Mouse (Mus musculus) neural tube, embryonic 12.5 days (tissue): ENCODE measurements at regions not wholly inside any gene's neighbourhood (a gene's known extent, or its start where the extent isn't known, plus 50 kb on each side); places are given as distances from the start of the nearest gene placed in this dataset.
A peak's percentile ranks its signal among the peaks of the same experiment; 100 is the strongest.

Experiments used
- ATAC-seq: fragments of 200-750 bp; cut with Nextera tagmentation; 2 replicates; pipeline ENCODE4 v1.8.0; 2017; ENCODE audit warnings: low read depth, mild to moderate bottlenecking, moderate TSS enrichment, moderate library complexity; ENCODE audit not compliant: low FRiP score
- H3K27ac ChIP-seq: fragments of 300-500 bp; sonication (generic); 2 replicates; pipeline ENCODE4 v1.5.1; 2016
- H3K27me3 ChIP-seq: fragments of 300-500 bp; sonication (generic); replicated peaks from 2 replicates; pipeline ENCODE4 v1.6.1; 2016; ENCODE audit warnings: mild to moderate bottlenecking
- H3K36me3 ChIP-seq: fragments of 300-500 bp; sonication (generic); 2 replicates; pipeline ENCODE4 v1.6.1; 2016; ENCODE audit warnings: mild to moderate bottlenecking
- H3K4me1 ChIP-seq: fragments of 300-500 bp; sonication (generic); 2 replicates; pipeline ENCODE4 v1.6.1; 2016
- H3K4me2 ChIP-seq: fragments of 300-500 bp; sonication (generic); replicated peaks from 2 replicates; pipeline ENCODE4 v1.6.1; 2016; ENCODE audit warnings: mild to moderate bottlenecking
- H3K4me3 ChIP-seq: fragments of 300-500 bp; sonication (generic); 2 replicates; pipeline ENCODE4 v1.5.1; 2016
- H3K9ac ChIP-seq: fragments of 300-500 bp; sonication (generic); 2 replicates; pipeline ENCODE4 v1.6.1; 2016; ENCODE audit warnings: mild to moderate bottlenecking
- H3K9me3 ChIP-seq: fragments of 300-500 bp; sonication (generic); 2 replicates; pipeline ENCODE4 v1.6.1; 2016; ENCODE audit warnings: mild to moderate bottlenecking
- WGBS: fragments of 180-500 bp; shearing (Covaris S2); methylation state at CpG from one replicate; pipeline ENCODE4 v1.1.7; 2016; 5-methylcytosine and 5-hydroxymethylcytosine counted together

DNA sequence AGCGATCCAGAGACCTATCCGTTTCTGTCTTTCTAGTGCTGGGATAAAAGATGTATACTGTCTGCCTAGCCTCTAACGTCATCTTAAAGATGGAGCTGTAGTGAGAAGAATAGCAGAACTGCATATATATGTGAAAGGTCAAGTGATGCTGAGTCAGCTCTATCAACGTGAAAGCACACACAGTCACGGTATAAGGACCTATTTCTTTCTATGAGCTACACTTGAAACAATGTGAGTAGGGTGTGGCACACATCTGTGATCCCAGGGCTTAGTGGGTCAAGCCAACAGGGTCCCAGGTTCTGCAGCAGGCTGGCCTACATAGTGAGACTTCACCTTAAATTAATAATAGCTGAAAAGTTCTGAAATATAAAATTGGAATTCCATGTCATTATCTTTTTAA, 106.6 kb upstream of the Zfp648 start:
- no peaks in the 10 kb centered on the region for H3K27me3 ChIP-seq
- WGBS = 88% methylated on average over 5 of the region's 5 CpGs
- no peak overlapping the region for H3K4me2 ChIP-seq
- no peak overlapping the region for H3K9ac ChIP-seq
- no peaks in the 10 kb centered on the region for H3K9me3 ChIP-seq
- ATAC-seq = no peak
- H3K36me3 ChIP-seq = no peaks in the 10 kb centered on the region
- H3K4me3 ChIP-seq = no peak overlapping the region
- no peak overlapping the region for H3K27ac ChIP-seq
- no peaks in the 10 kb centered on the region for H3K4me1 ChIP-seq

DNA sequence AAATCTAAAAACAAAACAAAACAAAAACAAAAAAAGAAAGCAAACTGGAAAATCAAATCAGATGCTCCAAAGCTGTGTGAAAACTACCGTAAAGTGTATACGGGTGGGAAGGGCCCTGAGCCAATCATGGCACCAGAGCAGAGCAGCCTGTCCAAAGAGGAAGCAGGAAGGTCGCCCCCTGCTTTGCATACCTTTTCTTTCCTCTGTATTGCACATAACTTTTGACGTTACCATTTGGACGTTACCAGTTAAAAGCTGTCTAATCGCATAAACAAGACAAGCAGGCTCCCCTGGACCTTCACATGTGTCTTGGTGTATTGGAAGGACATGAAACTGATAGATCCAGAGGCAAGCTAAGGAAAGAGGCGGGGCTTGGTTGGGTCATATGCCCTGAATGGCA, 104.9 kb upstream of the Zfp648 start:
- no peak overlapping the region for H3K4me3 ChIP-seq
- H3K36me3 ChIP-seq = no peaks in the 10 kb centered on the region
- H3K27ac ChIP-seq = no peak overlapping the region
- H3K9ac ChIP-seq = no peak overlapping the region
- 88% methylated on average over 7 of the region's 7 CpGs for WGBS
- H3K4me2 ChIP-seq = no peak overlapping the region
- H3K9me3 ChIP-seq = no peaks in the 10 kb centered on the region
- H3K4me1 ChIP-seq = no peaks in the 10 kb centered on the region
- H3K27me3 ChIP-seq = no peaks in the 10 kb centered on the region
- no peak for ATAC-seq

DNA sequence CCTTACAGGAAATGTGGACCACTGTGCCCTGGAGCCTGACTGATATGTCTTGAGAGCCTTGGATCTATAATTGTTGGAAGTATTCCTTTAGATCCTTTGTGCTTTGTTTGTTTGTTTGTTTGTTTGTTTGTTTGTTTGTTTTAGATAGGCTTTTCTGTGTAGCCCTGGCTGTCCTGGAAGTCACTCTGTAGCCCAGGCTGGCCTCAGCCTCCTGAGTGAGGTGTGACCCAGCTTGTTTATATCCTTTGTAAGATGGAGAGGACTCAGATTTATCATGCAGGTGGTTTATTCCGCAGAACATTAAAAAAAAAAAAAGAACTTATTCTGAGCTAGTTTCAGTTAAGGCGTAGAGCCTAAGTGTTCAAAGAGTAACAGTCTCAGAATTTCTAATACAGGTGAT, 104.1 kb upstream of the Zfp648 start:
- H3K27me3 ChIP-seq = no peaks in the 10 kb centered on the region
- H3K36me3 ChIP-seq = no peaks in the 10 kb centered on the region
- H3K27ac ChIP-seq = no peak overlapping the region
- no peak overlapping the region for H3K4me3 ChIP-seq
- no peak overlapping the region for H3K9ac ChIP-seq
- 98% methylated on average over 2 of the region's 2 CpGs for WGBS
- no peaks in the 10 kb centered on the region for H3K4me1 ChIP-seq
- no peak overlapping the region for H3K4me2 ChIP-seq
- H3K9me3 ChIP-seq = no peaks in the 10 kb centered on the region
- no peak for ATAC-seq

DNA sequence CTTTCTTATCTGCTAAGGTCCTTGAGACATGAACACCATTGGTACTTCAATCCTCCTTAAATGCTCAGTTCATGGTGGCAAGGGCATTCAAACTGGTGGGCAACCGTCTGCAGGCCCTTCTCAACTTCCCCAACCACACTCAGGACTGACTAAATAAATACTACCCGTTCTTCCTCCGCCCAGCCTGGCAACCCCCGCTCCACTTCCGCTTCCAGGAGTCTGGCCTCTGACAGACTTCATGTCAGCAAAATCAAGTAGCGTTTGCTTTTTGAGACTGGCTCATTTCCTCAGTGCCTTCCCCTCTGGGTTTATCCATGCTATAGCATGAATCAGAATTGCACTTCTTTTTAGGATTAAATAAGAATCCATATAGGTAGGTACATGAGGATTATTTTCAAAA, 103.3 kb upstream of the Zfp648 start:
- 60% methylated on average over 6 of the region's 6 CpGs for WGBS
- Histone ChIP-seq H3K27ac (no peak overlapping the region), H3K4me3 (no peak overlapping the region), H3K9ac (no peak overlapping the region), H3K4me2 (no peak overlapping the region), H3K27me3 (no peaks in the 10 kb centered on the region), H3K4me1 (0 out of 2 replicates have a peak, but pooled peaks cover 4% of the 10 kb centered on the region), H3K36me3 (no peaks in the 10 kb centered on the region), H3K9me3 (no peaks in the 10 kb centered on the region)
- ATAC-seq = no peak

DNA sequence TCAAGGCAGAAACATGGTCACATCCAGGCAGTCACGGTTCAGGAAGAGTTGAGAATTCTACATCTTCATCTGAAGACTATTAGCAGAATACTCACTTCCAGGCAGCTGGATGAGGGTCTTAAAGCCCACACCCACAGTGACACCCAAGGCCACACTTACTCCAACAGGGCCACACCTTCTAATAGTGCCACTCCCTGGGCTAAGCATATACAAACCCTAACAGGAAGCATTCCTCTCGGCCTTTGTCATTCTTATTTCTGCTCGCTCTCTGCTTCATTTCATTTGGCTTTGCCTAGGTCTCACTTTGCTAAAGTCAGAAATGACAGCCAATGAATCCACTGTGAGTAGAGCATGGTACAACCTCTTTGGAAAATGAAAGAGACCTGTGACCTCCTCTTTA, 100.4 kb upstream of the Zfp648 start:
- no peaks in the 10 kb centered on the region for H3K27me3 ChIP-seq
- no peaks in the 10 kb centered on the region for H3K9me3 ChIP-seq
- no peak overlapping the region for H3K9ac ChIP-seq
- H3K36me3 ChIP-seq = no peaks in the 10 kb centered on the region
- WGBS = 87% methylated on average over 3 of the region's 3 CpGs
- no peak for ATAC-seq
- no peak overlapping the region for H3K4me3 ChIP-seq
- 0 out of 2 replicates have a peak, but pooled peaks cover 9% of the 10 kb centered on the region for H3K4me1 ChIP-seq
- no peak overlapping the region for H3K4me2 ChIP-seq
- no peak overlapping the region for H3K27ac ChIP-seq

DNA sequence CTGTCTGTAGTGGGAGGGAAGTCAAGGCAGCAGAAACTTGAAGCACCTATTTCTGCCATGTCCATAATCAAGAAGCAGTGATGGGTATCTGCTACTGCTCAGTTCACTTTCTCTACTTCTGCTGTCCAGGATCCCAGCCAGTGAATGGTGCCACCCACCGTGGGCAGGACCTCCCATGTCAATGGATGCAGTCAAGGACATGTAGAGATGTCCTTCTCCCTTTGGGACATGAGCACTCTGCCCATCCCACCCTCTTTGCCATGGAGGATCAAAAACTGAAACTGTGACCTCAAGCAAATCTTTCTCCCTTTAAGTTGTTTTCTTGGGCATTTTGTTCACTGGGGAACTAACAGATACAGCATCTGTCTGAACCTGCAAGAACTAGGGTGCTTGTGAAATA, 99.6 kb upstream of the Zfp648 start:
- 83% methylated on average over 1 of the region's 1 CpGs for WGBS
- no peaks in the 10 kb centered on the region for H3K36me3 ChIP-seq
- 0 out of 2 replicates have a peak, but pooled peaks cover 9% of the 10 kb centered on the region for H3K4me1 ChIP-seq

DNA sequence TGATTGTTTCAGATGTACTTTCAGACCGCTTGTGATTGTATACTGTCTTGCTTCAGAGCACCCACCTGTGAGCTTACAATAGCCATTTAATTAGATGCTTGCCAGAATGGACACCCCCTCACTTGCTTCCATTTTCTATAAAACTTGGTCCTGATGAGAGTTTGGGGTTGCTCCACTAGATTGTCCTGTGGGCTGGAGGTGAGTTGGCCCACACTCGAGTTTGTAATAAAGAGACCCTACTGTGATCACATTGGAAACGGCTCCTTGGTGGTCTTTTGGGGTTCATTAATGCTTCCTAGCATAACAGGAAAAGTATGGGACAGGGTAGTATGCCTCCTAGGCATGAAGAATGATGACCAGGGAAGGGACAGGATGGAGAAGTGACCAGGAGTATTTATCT, 98.8 kb upstream of the Zfp648 start:
- H3K9me3 ChIP-seq = no peaks in the 10 kb centered on the region
- no peak for ATAC-seq
- no peaks in the 10 kb centered on the region for H3K36me3 ChIP-seq
- no peak overlapping the region for H3K9ac ChIP-seq
- no peak overlapping the region for H3K27ac ChIP-seq
- 77% methylated on average over 3 of the region's 3 CpGs for WGBS
- H3K27me3 ChIP-seq = no peaks in the 10 kb centered on the region
- 0 out of 2 replicates have a peak, but pooled peaks cover 9% of the 10 kb centered on the region for H3K4me1 ChIP-seq
- H3K4me3 ChIP-seq = no peak overlapping the region
- H3K4me2 ChIP-seq = no peak overlapping the region

More for the DNA sequence above, 99.6 kb upstream of the Zfp648 start:
- Histone ChIP-seq H3K27me3 (no peaks in the 10 kb centered on the region), H3K9ac (no peak overlapping the region), H3K27ac (no peak overlapping the region), H3K4me3 (no peak overlapping the region), H3K9me3 (no peaks in the 10 kb centered on the region), H3K4me2 (no peak overlapping the region)
- no peak for ATAC-seq

DNA sequence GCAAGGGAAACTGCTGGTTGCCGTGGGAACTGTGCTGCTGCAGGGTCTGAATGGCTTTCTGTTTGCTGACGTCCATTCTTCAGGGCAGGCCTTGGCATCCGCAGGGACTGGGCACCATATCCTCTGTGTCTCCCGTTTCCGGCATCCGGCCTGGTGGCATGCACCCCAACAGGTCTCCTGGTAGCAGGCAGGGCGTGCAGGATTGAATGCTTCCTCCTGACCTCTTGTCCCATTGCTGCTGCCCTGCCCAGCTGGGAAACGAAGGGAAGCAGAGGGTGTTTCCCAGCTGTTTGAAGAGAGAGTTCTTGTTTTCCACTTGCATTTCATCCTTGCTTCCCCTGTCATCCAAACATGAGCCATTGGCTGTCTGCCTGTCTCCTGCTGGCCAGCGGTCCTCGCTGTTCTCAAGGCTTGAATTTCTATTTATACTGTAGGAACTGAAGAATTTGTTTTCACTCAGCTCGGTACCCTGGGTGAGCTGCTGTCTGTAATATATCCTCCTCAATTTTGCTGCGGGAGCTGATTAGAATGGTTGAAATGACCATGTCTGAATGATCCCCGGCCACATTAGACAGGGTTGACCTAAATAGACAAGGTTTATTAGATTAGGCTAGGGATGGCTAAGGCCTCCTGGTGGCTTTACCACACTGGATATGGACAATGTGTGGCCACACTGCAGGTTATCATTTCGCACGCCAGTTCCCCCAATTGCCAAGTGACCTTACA, 98.0 kb upstream of the Zfp648 start:
- Histone ChIP-seq H3K27me3 (no peaks in the 10 kb centered on the region), H3K27ac (no peak overlapping the region), H3K9ac (no peak overlapping the region), H3K4me1 (0 out of 2 replicates have a peak, but pooled peaks cover 9% of the 10 kb centered on the region), H3K9me3 (no peaks in the 10 kb centered on the region), H3K4me3 (no peak overlapping the region), H3K4me2 (0 out of 2 replicates have a peak overlapping the region, but pooled peaks have one; percentile 0), H3K36me3 (no peaks in the 10 kb centered on the region)
- ATAC-seq = 0 out of 2 replicates have a peak, but pooled peaks have one; percentile 58
- 37% methylated on average over 15 of the region's 15 CpGs for WGBS

DNA sequence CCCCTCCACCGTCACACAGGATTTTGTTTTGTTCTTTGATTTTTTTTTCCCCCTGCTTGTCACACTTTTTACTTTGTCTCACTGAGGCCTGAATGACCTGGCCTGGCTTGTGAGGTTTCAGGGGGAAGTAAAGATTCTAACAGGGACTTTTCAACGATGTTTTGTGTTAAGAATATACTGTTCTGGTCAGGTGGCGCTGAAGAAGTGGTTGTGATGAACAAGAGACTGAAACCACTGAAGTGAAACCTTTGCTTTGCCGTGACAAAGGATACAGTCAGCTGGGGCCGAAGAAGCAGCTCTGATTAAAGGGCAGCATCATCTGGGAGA, 97.4 kb upstream of the Zfp648 start:
- H3K4me3 ChIP-seq = no peak overlapping the region
- H3K36me3 ChIP-seq = no peaks in the 10 kb centered on the region
- no peak overlapping the region for H3K4me2 ChIP-seq
- WGBS = 58% methylated on average over 5 of the region's 5 CpGs
- no peak for ATAC-seq
- no peak overlapping the region for H3K27ac ChIP-seq
- 0 out of 2 replicates have a peak, but pooled peaks cover 9% of the 10 kb centered on the region for H3K4me1 ChIP-seq
- no peaks in the 10 kb centered on the region for H3K27me3 ChIP-seq
- H3K9ac ChIP-seq = no peak overlapping the region
- no peaks in the 10 kb centered on the region for H3K9me3 ChIP-seq

DNA sequence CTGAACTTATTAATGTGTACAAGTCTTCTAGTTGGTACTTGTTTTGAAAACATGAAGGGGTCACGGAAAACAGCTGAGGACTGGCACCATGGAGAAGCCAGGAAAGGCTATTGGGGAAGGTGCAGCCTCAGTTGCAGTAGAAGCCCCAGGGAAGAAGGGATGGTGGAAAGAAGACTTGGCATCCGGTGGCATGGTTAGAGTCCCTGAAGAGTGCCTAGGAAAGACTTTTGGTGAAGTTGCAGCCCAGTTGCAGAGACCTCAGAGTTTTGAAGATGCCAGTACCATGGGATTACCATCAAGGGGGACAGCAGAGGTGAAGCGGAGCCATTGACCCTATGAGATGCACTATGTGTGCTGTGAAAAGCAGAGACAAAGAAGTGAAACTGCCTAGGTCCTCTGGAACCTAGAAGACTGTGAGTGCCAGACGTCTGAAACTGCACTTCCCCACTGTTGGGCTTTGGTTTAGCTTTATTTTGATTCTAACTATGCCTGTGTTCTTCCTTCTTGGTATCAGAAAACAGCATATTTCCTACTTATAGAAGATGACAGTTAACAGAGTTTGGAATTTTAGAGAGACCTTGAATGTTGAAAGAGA, 96.9 kb upstream of the Zfp648 start:
- no peak for ATAC-seq
- no peaks in the 10 kb centered on the region for H3K9me3 ChIP-seq
- 0 out of 2 replicates have a peak, but pooled peaks cover 9% of the 10 kb centered on the region for H3K4me1 ChIP-seq

DNA sequence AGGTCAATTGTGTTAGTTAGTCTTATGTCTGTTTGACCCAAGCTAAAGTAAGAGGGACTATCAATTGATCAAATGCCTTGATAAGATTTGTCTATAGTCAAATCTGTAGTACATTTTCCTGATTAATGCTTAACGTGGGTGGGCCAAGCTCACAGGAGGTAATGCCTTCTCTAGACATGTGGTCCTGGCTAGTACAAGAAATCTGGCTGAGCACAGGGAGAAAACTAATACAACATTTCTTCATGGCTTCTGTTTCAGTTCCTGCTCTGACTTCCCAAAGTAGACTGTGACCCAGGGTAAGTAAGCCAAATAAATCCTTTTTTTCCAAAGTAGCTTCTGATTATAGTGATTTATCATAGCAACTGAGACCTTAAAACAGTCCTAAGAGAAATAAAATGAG, 96.2 kb upstream of the Zfp648 start:
- H3K9ac ChIP-seq = no peak overlapping the region
- no peak for ATAC-seq
- no peaks in the 10 kb centered on the region for H3K36me3 ChIP-seq
- H3K27ac ChIP-seq = no peak overlapping the region
- H3K27me3 ChIP-seq = no peaks in the 10 kb centered on the region
- H3K4me3 ChIP-seq = no peak overlapping the region
- H3K4me1 ChIP-seq = 0 out of 2 replicates have a peak, but pooled peaks cover 9% of the 10 kb centered on the region
- 80% methylated on average over 1 of the region's 1 CpGs for WGBS
- no peaks in the 10 kb centered on the region for H3K9me3 ChIP-seq
- no peak overlapping the region for H3K4me2 ChIP-seq

More for the DNA sequence above, 96.9 kb upstream of the Zfp648 start:
- no peak overlapping the region for H3K4me3 ChIP-seq
- H3K9ac ChIP-seq = no peak overlapping the region
- 80% methylated on average over 4 of the region's 4 CpGs for WGBS
- no peak overlapping the region for H3K4me2 ChIP-seq
- no peaks in the 10 kb centered on the region for H3K36me3 ChIP-seq
- no peaks in the 10 kb centered on the region for H3K27me3 ChIP-seq
- H3K27ac ChIP-seq = no peak overlapping the region

DNA sequence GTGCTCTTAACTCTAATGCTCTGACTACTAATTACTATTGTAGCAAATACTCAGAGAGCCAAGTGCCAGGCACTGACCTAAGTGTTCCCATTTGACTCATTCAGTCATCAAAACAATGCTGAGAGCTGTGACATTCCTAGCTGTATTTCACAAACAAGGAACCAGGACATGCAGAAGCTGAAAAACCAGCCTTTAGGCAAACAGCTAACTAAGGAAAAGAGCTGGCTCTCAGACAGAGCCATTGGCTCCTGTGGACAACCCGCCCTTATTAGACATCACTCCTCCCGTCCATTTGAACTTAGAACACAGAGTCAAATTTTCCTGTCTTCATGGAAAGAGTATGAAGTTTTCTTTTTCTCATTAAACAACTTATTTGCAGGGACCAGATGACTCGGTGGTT, 88.5 kb upstream of the Zfp648 start:
- H3K4me3 ChIP-seq = no peak overlapping the region
- no peak overlapping the region for H3K9ac ChIP-seq
- H3K36me3 ChIP-seq = no peaks in the 10 kb centered on the region
- H3K27ac ChIP-seq = no peak overlapping the region
- H3K4me2 ChIP-seq = no peak overlapping the region
- 78% methylated on average over 3 of the region's 3 CpGs for WGBS
- H3K27me3 ChIP-seq = no peaks in the 10 kb centered on the region
- ATAC-seq = no peak
- no peaks in the 10 kb centered on the region for H3K9me3 ChIP-seq
- H3K4me1 ChIP-seq = no peaks in the 10 kb centered on the region
